Mouse (Mus musculus): ENCODE measurements around the gene B630019K06Rik. TPM values are rescaled to one million over a fixed set of nuclear protein-coding genes. Genes with fewer than 3 reads are reported as not detected.
"Not testable (repeated sequence)": the region's sequence is repeated elsewhere in the genome, so short reads cannot be mapped to it uniquely, and the experiment has no call there.

The B630019K06Rik gene
- 0.13 and 0.15 TPM in 2 replicates for polyA plus RNA-seq (2015; fragmentation: Nextera tagmentation; extraction: Ambion mirVana)

- no peaks in the 10 kb centered on the region for H3K4me1 ChIP-seq (replicated peaks)
- H3K27me3 ChIP-seq, result peaks cover 36% of the 10 kb centered on the region
- H3K4me3 ChIP-seq (replicated peaks), result peak within 1 kb of the TSS; percentile 46
- no peak within 1 kb of the TSS for H3K27ac ChIP-seq (replicated peaks)
- H3K9me3 ChIP-seq (replicated peaks), result no peaks in the 10 kb centered on the region
- no peak within 1 kb of the TSS for H3K9ac ChIP-seq
- H3K4me2 ChIP-seq, result peak within 1 kb of the TSS; percentile 57
- no peaks in the 10 kb centered on the region for H3K36me3 ChIP-seq (replicated peaks)
- 15% methylated on average over 61 of the region's 95 CpGs for WGBS (ENCODE audit: insufficient replicate concordance)
- ATAC-seq (ENCODE audit: insufficient read depth), result peak; percentile 72
These were observed at the start of gene B630019K06Rik for GRCm38 (mm10) chrX:8892343-8893155. Gene B630019K06Rik, plus strand, starts transcription at chrX:8892382.

DNA sequence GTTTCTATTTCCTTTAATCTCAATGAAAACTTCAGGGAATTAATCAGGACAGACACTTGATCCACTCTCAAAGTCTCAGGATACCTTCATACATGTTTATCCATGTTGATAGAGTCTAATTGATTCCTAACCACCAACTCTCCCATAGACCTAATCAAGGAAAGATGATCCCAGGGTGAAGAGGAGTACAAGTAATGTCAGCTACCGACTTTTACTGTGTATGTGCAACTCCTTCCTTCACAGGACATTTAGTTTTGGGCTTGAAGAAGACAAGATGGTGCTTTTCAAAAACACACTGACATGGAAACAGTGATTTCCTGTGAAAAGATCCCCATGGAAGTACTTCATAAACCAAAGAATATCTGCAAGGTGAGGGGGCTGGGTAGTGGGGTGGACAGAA lies 48.5 kb upstream of the B630019K06Rik start, which contains the start of gene Gm6592:
Gene Gm6592 (plus strand): TSS at position 301 of the 400 bp plus-strand sequence.
- Histone ChIP-seq H3K4me3 (replicated peaks) (no peak within 1 kb of the TSS), H3K4me2 (no peak within 1 kb of the TSS)
- WGBS (ENCODE audit: insufficient replicate concordance), result 15% methylated on average over 1 of the region's 1 CpGs

GRCm38 (mm10) chrX:8852486-8852885 lies 39.7 kb upstream of the B630019K06Rik start:
- Histone ChIP-seq H3K4me3 (replicated peaks) (no peak overlapping the region), H3K4me1 (replicated peaks) (no peaks in the 10 kb centered on the region), H3K4me2 (no peak overlapping the region), H3K27me3 (no peaks in the 10 kb centered on the region), H3K9ac (no peak overlapping the region), H3K9me3 (replicated peaks) (no peaks in the 10 kb centered on the region), H3K36me3 (replicated peaks) (no peaks in the 10 kb centered on the region), H3K27ac (replicated peaks) (no peak overlapping the region)
- ATAC-seq (ENCODE audit: insufficient read depth), result no peak
- 76% methylated on average over 10 of the region's 10 CpGs for WGBS (ENCODE audit: insufficient replicate concordance)

More for the DNA sequence above, 48.5 kb upstream of the B630019K06Rik start, which contains the start of gene Gm6592:
- no peak for ATAC-seq (ENCODE audit: insufficient read depth)
- Histone ChIP-seq H3K9me3 (replicated peaks) (no peaks in the 10 kb centered on the region), H3K4me1 (replicated peaks) (no peaks in the 10 kb centered on the region), H3K9ac (no peak within 1 kb of the TSS), H3K36me3 (replicated peaks) (no peaks in the 10 kb centered on the region), H3K27ac (replicated peaks) (no peak within 1 kb of the TSS), H3K27me3 (no peaks in the 10 kb centered on the region)

DNA sequence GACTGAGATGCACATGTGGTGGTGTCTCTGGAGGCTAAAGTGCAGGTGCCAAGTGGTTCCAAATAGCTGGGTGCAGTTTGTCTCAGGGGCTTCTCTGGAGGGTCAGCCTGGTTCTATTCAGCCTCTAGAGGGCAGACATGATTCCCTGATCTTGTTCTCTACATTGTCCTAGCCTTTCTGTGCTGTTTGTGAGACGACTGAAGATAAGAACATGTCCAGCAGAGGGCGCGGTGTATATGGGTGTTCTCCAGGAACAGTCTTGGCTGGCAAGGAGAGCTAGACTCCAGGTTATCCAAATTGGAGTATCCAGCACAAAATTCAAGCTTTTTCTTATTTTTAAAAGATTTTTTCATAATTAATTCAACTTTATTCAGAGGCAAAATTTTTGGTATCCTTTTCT lies 27.9 kb upstream of the B630019K06Rik start:
- H3K9me3 ChIP-seq (replicated peaks); H3K4me1 ChIP-seq (replicated peaks); H3K27me3 ChIP-seq; H3K9ac ChIP-seq; ATAC-seq (ENCODE audit: insufficient read depth); H3K36me3 ChIP-seq (replicated peaks); H3K27ac ChIP-seq (replicated peaks); H3K4me2 ChIP-seq; H3K4me3 ChIP-seq (replicated peaks): not testable (repeated sequence)
- WGBS (ENCODE audit: insufficient replicate concordance), result 13% methylated on average over 3 of the region's 3 CpGs

GRCm38 (mm10) chrX:8873953-8874352 lies 18.2 kb upstream of the B630019K06Rik start, which contains the start of gene Gm5751:
Gene Gm5751, plus strand, starts transcription at chrX:8874253.
- H3K27me3 ChIP-seq; H3K4me2 ChIP-seq; H3K27ac ChIP-seq (replicated peaks); H3K9ac ChIP-seq; ATAC-seq (ENCODE audit: insufficient read depth); H3K36me3 ChIP-seq (replicated peaks); H3K4me3 ChIP-seq (replicated peaks); H3K9me3 ChIP-seq (replicated peaks); H3K4me1 ChIP-seq (replicated peaks): not testable (repeated sequence)
- WGBS (ENCODE audit: insufficient replicate concordance), result 51% methylated on average over 3 of the region's 4 CpGs

- no peaks in the 10 kb centered on the region for H3K27me3 ChIP-seq
- no peak overlapping the region for H3K4me3 ChIP-seq (replicated peaks)
- H3K36me3 ChIP-seq (replicated peaks), result no peaks in the 10 kb centered on the region
- no peak for ATAC-seq (ENCODE audit: insufficient read depth)
- H3K4me2 ChIP-seq, result no peak overlapping the region
- no peaks in the 10 kb centered on the region for H3K4me1 ChIP-seq (replicated peaks)
- no peak overlapping the region for H3K9ac ChIP-seq
- WGBS (ENCODE audit: insufficient replicate concordance), result 50% methylated on average over 4 of the region's 4 CpGs
- H3K27ac ChIP-seq (replicated peaks), result no peak overlapping the region
- no peaks in the 10 kb centered on the region for H3K9me3 ChIP-seq (replicated peaks)
These were observed 7.8 kb upstream of the B630019K06Rik start for GRCm38 (mm10) chrX:8884336-8884735.

DNA sequence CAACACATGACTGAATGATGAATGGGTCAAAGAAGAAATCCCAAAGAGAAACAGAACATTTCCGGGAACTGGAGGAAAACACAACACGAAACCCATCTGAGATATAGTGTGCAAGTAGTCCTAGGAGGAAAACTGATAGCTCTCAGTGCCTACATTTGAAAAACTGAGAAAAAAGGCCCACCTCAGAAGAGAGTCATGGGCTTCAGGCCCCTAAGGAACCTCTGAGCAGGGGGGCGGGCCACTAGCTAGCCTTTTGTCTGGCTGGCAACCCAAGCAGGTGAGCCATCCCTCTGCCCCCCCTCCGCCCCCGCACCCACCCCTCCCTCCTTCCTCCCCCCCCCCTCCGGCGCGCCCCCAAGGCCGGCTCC lies 223 bp upstream of the B630019K06Rik start:
- Histone ChIP-seq H3K4me2 (peak overlapping the region; percentile 57), H3K9ac (no peak overlapping the region), H3K9me3 (replicated peaks) (no peaks in the 10 kb centered on the region), H3K4me3 (replicated peaks) (no peak overlapping the region), H3K27ac (replicated peaks) (no peak overlapping the region), H3K36me3 (replicated peaks) (no peaks in the 10 kb centered on the region), H3K4me1 (replicated peaks) (no peaks in the 10 kb centered on the region), H3K27me3 (peaks cover 36% of the 10 kb centered on the region)
- WGBS (ENCODE audit: insufficient replicate concordance), result 33% methylated on average over 4 of the region's 9 CpGs
- no peak for ATAC-seq (ENCODE audit: insufficient read depth)

GRCm38 (mm10) chrX:8893182-8893651 lies 1.0 kb downstream of the B630019K06Rik start:
- Histone ChIP-seq H3K36me3 (replicated peaks) (no peaks in the 10 kb centered on the region), H3K9me3 (replicated peaks) (no peaks in the 10 kb centered on the region), H3K4me1 (replicated peaks) (no peaks in the 10 kb centered on the region), H3K9ac (no peak overlapping the region), H3K27me3 (peaks cover 36% of the 10 kb centered on the region), H3K27ac (replicated peaks) (no peak overlapping the region), H3K4me3 (replicated peaks) (peak overlapping the region; percentile 46), H3K4me2 (peak overlapping the region; percentile 57)
- ATAC-seq (ENCODE audit: insufficient read depth), result no peak
- 16% methylated on average over 29 of the region's 42 CpGs for WGBS (ENCODE audit: insufficient replicate concordance)

GRCm38 (mm10) chrX:8900823-8901222 lies 8.6 kb downstream of the B630019K06Rik start:
- WGBS (ENCODE audit: insufficient replicate concordance), result 28% methylated on average over 4 of the region's 4 CpGs
- H3K36me3 ChIP-seq (replicated peaks), result no peaks in the 10 kb centered on the region

DNA sequence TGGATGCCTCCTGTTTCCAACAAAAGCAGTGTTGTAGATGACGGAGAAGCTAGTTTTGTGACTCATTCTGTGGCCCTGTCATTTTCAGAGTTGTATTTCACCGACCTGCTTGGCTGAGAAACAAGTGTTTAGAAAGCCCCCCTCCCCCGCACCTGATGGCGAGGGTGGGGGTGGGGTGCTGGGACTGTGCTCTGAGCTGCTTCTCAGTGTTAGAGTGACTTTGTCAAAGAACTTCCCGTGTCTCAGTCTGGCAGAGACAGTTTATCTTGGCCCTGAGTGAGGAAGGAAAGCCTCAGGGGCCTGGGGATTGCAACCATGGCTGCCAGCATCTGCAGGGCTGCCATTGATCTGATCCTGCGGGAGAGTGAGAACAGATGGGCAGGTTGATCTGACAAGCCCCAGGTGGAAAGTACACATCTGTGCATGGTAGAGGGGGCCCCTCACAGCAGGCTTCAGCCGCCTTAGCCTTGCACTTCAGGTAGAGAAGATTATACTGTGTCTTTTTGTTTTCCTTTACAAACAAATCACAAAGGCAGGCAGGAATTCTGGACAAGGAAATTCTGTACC lies 9.8 kb downstream of the B630019K06Rik start:
- ATAC-seq (ENCODE audit: insufficient read depth), result no peak
- no peak overlapping the region for H3K4me3 ChIP-seq (replicated peaks)
- H3K9ac ChIP-seq, result no peak overlapping the region
- 31% methylated on average over 7 of the region's 7 CpGs for WGBS (ENCODE audit: insufficient replicate concordance)
- no peaks in the 10 kb centered on the region for H3K36me3 ChIP-seq (replicated peaks)
- H3K27ac ChIP-seq (replicated peaks), result no peak overlapping the region
- no peaks in the 10 kb centered on the region for H3K27me3 ChIP-seq
- no peaks in the 10 kb centered on the region for H3K4me1 ChIP-seq (replicated peaks)
- no peak overlapping the region for H3K4me2 ChIP-seq
- H3K9me3 ChIP-seq (replicated peaks), result no peaks in the 10 kb centered on the region

More at GRCm38 (mm10) chrX:8900823-8901222, 8.6 kb downstream of the B630019K06Rik start:
- no peak overlapping the region for H3K4me2 ChIP-seq
- no peak overlapping the region for H3K4me3 ChIP-seq (replicated peaks)
- H3K9ac ChIP-seq, result no peak overlapping the region
- no peaks in the 10 kb centered on the region for H3K9me3 ChIP-seq (replicated peaks)
- H3K4me1 ChIP-seq (replicated peaks), result no peaks in the 10 kb centered on the region
- no peaks in the 10 kb centered on the region for H3K27me3 ChIP-seq
- ATAC-seq (ENCODE audit: insufficient read depth), result no peak
- no peak overlapping the region for H3K27ac ChIP-seq (replicated peaks)

- Histone ChIP-seq H3K27ac (replicated peaks) (no peak overlapping the region), H3K4me1 (replicated peaks) (no peaks in the 10 kb centered on the region), H3K4me2 (no peak overlapping the region), H3K36me3 (replicated peaks) (no peaks in the 10 kb centered on the region), H3K27me3 (no peaks in the 10 kb centered on the region), H3K9me3 (replicated peaks) (no peaks in the 10 kb centered on the region), H3K9ac (no peak overlapping the region), H3K4me3 (replicated peaks) (no peak overlapping the region)
- ATAC-seq (ENCODE audit: insufficient read depth), result no peak
- WGBS (ENCODE audit: insufficient replicate concordance), result 51% methylated on average over 4 of the region's 4 CpGs
These were observed 28.9 kb downstream of the B630019K06Rik start for GRCm38 (mm10) chrX:8921080-8921479.

All from liver, embryonic 15.5 days (tissue).